Mouse (Mus musculus): ENCODE data around the gene Prss41.

Gene Prss41

DNA sequence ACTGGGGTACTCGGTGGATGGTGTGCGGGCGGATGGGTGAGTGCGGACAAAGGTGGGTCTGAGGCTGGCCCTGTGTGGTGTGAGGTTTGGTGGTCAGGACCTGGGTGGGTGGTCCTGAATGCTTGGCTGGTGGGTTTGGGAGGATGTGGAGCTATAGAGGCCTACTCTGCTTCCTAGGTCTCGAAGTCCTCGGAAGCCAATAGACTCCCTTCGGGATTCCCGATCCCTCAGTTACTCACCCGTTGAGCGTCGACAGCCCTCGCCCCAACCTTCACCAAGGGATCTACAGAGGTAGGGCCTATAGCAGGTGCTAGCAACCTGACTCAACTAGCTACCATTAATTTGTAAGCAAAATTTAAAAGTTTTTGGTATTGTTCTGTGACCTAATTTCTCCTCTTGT is 20.4 kb downstream of the Prss41 start:
- no peak for DNase-seq

DNA sequence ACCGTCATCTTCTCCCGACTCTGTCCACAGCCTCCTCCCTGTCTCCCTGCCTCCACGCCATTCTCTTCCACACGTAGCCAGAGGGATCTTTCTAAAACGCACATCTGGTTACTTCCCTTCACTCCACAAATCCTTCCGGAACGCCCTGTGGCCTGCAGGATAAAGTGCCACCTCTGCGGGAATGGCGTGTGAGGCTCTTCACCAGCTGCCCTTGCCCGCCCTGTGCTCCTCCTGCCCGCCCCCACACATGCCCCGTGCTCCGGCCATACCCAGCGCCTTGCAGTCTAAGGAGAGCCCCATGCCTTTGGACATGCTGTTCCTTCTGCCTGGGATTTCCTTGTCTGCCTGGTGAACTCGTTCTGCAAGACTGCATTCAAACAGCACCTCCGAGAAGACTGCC is 21.0 kb downstream of the Prss41 start:
- no peak for DNase-seq

- DNase-seq: no peak
These were observed 21.9 kb downstream of the Prss41 start for GRCm38 (mm10) chr17:23822094-23822493.

DNA sequence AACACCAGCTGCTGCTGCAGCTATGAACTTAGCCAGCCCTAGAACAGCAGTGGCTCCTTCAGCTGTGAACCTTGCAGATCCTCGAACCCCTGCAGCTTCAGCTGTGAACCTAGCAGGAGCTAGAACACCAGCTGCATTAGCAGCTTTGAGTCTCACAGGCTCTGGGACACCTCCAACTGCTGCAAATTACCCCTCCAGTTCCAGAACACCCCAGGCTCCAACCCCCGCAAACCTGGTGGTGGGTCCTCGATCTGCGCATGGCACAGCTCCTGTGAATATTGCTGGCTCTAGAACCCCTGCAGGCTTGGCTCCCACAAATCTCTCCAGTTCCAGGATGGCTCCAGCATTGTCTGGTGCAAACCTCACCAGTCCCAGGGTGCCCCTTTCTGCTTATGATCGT is 23.2 kb downstream of the Prss41 start:
- no peak for DNase-seq

- no peak for DNase-seq
These were observed 24.7 kb downstream of the Prss41 start for GRCm38 (mm10) chr17:23819235-23819634.

DNA sequence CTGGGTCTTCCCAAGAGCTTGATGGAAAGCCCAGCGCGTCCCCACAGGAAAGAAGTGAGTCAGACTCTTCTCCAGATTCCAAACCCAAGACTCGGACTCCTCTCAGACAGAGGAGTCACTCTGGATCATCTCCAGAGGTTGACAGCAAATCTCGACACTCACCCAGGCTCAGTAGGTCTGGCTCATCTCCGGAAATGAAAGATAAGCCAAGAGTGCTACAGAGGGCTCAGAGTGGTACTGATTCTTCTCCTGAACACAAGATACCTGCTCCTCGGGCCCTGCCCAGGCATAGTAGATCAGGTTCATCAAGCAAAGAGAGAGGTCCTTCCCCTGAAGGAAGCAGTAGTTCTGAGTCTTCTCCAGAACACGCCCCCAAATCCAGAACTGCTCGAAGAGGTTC is 25.4 kb downstream of the Prss41 start:
- DNase-seq: no peak

DNA sequence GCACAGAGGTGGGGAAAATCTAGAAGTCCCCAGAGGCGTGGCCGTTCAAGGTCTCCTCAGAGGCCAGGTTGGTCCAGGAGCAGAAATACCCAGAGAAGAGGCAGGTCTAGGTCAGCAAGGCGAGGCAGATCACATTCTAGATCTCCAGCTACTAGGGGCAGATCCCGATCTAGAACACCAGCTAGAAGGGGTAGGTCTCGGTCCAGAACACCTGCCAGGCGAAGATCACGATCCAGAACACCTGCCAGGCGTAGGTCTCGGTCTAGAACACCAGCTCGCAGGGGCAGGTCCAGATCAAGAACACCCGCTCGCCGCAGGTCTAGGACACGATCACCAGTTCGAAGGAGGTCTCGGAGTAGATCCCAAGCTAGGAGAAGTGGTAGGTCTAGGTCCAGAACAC is 28.3 kb downstream of the Prss41 start:
- DNase-seq: no peak

GRCm38 (mm10) chr17:23807918-23808317 is 36.1 kb downstream of the Prss41 start:
- no peak for DNase-seq

- DNase-seq: no peak
These were observed 37.1 kb downstream of the Prss41 start for GRCm38 (mm10) chr17:23806867-23807266.

DNA sequence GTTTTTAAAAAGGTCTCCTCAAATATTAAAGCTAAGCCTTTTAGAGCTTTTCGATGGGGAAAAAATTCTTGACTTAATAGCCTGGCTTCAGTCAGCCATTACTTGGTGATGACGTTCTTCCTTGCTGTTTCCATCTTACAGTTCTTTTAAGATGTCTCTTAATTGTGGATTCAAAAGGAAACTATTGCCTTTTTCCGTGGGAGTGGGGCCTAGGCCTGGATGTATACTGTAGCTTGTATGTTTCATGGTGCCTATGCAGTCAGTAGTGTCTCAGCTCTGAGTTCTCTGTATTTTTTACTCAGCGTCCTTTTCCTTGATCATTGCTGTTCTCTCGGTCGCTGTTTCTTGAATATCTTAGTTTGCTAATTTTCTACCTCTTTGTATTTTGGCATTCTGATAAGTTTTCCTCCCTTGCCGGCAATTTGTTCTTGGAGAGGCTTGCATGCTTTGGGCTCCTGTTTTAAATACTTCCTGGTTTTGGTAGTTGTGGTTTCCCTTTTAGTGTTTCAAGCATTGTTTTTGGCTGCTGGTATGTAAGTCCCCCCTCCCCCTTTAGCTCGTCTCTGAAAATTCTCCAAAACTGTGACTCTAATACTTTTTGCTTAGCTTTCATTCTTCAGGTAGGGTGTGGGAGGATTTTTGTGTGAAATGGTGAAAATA is 39.4 kb downstream of the Prss41 start:
- DNase-seq: no peak

DNA sequence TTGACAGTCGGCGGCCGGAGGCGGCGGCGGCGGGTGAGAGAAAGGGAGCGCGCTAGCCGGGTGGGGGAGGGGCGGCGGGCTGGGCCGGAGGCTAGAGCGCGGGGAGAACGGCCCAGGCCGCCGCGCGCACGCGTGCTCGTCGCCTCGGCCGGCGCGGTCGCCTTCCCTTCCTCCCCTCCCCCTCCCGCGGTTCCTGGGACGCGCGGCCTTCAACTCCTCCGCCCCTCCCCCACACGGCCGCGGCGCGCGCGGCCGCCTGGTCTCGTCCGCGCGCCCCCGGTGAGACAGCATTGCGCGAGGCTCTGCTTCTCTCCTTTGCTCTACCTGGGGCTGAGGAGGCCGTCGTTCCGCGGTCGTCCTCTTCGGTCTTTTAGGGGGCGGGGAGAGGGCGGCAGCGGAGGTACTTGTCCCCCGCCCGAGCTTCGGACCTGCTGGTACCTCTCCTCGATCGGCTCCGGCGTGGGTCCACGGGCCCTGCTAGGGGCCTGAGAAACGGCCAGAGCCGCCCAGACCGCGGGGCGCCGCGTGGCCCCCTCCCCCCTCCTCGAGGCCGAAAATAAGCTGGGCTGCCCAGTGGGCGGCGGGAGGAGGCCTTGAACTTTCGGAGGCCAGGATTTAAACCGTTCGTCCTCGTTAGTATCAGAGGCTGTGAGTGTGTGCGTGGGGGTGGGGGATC is 40.5 kb downstream of the Prss41 start:
- DNase-seq: peak; percentile 75

DNA sequence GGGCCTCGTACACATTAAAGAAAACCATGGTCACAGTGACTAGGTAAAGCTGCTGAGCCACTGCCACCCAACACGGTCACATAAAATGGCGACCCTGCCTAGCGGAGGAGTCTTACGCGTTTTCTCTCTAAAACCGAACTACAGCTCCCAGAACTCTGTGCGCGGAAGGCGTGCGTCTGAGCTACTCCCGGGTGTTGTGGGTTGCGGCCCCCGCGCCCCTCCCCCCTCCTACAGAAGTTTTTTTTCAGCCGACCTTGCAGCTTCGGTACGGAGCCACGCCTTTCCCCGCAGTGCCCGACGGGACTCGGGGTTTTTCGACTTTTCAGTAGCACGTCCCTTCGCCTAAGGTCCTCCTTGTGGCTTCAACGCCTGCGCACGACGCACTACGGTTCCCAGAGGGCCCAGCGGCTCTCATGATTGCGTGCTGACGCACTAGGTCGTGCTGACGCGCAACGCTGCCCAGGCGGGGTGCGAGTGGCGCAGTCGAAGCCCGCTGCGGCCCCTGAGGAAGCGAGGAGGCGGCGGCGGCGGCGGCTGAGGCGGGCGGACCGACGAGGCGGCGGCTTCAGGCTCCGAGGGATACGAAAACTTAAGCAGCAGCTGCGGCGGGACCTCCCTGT is 41.1 kb downstream of the Prss41 start:
- peak; percentile 99 for DNase-seq

DNA sequence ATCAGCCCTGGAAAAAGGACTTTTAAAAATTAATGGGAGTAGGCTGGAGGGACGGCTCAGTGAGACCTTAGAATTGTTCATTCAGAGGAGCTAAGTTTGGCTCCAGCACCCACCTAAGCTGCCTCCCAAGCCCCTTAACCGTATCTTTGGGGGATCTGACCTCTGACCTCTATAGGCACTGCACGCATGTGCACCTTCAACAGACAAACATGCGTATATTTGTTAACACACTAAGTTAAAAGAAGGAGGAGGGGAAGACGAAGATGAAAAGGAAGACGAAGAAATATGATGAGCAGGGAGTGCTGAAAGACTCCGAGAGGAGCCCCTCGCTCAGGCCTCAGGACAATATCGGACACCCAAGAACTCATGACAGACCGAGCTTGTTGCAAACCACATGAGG is 42.3 kb downstream of the Prss41 start:
- DNase-seq: no peak

- DNase-seq: no peak
These were observed 46.7 kb downstream of the Prss41 start for GRCm38 (mm10) chr17:23797316-23797715.

GRCm38 (mm10) chr17:23795323-23795722 is 48.6 kb downstream of the Prss41 start:
- no peak for DNase-seq

DNA sequence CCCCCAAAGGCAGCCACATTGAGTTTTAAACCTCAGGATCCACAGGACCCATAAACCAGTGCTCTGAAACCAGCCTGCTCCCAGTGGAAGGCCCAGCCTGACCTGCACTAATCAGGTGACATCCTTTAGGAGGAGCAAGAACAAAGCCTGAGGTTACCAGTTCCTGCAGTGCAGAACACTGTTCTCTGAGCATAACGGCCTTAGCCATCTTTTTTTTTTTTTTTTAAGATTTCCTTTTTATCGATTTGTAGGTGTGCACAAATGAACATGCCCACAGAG is 53.0 kb downstream of the Prss41 start:
- DNase-seq: no peak

DNA sequence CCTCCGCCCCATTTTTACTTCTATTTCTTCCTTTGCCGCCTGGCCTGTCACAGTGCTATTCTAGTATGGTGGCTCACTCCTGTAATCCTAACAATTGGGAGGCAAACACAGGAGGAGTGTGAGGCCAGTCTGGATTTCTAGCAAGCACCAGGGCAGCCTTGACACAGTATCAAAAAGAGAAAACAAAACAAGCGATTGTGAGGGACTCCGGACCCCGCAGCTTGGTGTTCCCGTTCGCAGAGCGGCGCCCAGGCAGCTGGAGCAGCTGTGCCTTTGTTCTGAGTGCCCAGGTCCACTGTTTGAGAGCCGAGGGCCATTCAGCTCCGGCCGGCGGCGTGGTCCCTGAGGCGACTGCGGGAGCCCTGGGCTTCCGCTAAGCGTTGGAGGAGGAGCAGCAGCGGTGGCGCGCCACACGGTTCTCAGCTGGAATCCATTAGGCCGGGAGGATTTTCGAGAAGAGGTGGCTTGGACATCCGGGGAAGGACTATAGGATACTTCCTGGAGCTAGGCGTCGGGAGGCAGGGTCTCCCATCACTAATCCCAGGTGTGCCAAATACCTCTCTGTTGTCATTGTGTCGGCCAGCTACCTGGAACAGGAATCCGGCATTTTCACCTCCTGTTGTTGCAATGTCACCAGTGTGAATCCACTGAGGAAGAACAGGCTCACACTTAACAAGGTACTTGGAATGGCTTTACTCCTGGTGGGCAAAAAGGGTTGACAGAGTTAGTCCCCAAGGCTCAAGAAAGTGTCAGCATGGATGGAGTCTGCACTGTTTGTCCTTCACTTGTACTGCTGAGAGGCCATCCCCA is 53.5 kb downstream of the Prss41 start, which contains the start of gene Srrm2:
Gene Srrm2, plus strand, starts transcription at position 264 of the 810 bp plus-strand sequence.
- DNase-seq: peak; percentile 65

DNA sequence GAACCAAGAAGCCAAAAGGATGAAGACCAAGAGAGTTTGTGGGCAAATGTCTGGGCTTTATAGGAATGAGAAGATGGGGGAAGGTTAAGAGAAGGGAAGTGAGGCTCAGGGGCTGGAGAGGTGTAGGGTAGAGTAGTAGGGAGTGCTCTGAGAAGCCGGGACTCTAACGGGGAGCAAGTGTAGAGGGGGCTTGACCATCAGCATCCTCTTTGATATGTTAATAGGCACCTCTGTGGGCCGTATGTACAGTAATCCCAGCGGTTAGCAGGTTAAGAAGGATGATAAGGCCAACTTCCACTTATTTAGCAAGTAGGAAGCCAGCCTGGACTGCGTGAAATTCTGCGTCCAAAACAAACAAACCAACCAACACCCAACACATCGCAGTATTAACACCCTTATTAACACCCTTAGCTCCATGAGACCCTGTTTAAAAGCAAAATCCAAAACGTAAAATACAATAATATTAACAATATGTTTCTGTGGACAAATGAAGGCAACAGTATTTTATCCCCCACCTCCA is 54.2 kb downstream of the Prss41 start:
- no peak for DNase-seq

- no peak for DNase-seq
These were observed 55.0 kb downstream of the Prss41 start for GRCm38 (mm10) chr17:23788973-23789372.
